Mouse (Mus musculus) CH12F3 (cell line): Measurements from ENCODE around the gene Fam124a.
"Not testable (repeated sequence)": the region's sequence is repeated elsewhere in the genome, so short reads cannot be mapped to it uniquely, and the experiment has no call there.

Experiments
- in situ Hi-C: fragments of 300-500 bp; cut with MboI; formaldehyde crosslinking; loops from 2 replicates; pipeline ENCODE4 v1.14.3; 2020; ENCODE audit warnings: low sequenced_read_pairs

Fam124a gene

GRCm38 (mm10) chr14:62555309-62555829 lies at the start of gene Fam124a:
Fam124a (plus strand) TSS chr14:62555737.
- in situ Hi-C loops: no loop called here

- in situ Hi-C loops: no loop called here
Observed at GRCm38 (mm10) chr14:62506261-62506660, 49.3 kb upstream of the Fam124a start.

- in situ Hi-C loops: no loop called here
Observed at GRCm38 (mm10) chr14:62509350-62509749, 46.2 kb upstream of the Fam124a start.

GRCm38 (mm10) chr14:62512845-62513244 lies 42.7 kb upstream of the Fam124a start:
- in situ Hi-C loops: no loop called here

GRCm38 (mm10) chr14:62530951-62531350 lies 24.6 kb upstream of the Fam124a start:
- in situ Hi-C loops: no loop called here

GRCm38 (mm10) chr14:62536127-62536526 lies 19.4 kb upstream of the Fam124a start:
- in situ Hi-C loops: no loop called here

GRCm38 (mm10) chr14:62536988-62537387 lies 18.5 kb upstream of the Fam124a start:
- in situ Hi-C loops: no loop called here

- in situ Hi-C loops: no loop called here
Observed at GRCm38 (mm10) chr14:62539834-62540233, 15.7 kb upstream of the Fam124a start.

GRCm38 (mm10) chr14:62541751-62542150 lies 13.8 kb upstream of the Fam124a start:
- in situ Hi-C loops: no loop called here

GRCm38 (mm10) chr14:62546296-62546695 lies 9.2 kb upstream of the Fam124a start:
- in situ Hi-C loops: no loop called here

GRCm38 (mm10) chr14:62546746-62547145 lies 8.8 kb upstream of the Fam124a start:
- in situ Hi-C loops: no loop called here

- in situ Hi-C loops: no loop called here
Observed at GRCm38 (mm10) chr14:62550121-62550520, 5.4 kb upstream of the Fam124a start.

GRCm38 (mm10) chr14:62552771-62553170 lies 2.8 kb upstream of the Fam124a start:
- in situ Hi-C loops: no loop called here

- in situ Hi-C loops: no loop called here
Observed at GRCm38 (mm10) chr14:62553786-62554185, 1.8 kb upstream of the Fam124a start.

- in situ Hi-C loops: no loop called here
Observed at GRCm38 (mm10) chr14:62555840-62556810, 588 bp downstream of the Fam124a start.

- in situ Hi-C loops: no loop called here
Observed at GRCm38 (mm10) chr14:62557111-62557510, 1.6 kb downstream of the Fam124a start.

GRCm38 (mm10) chr14:62561875-62562748 lies 6.6 kb downstream of the Fam124a start:
- in situ Hi-C loops: no loop called here

GRCm38 (mm10) chr14:62563679-62564078 lies 8.1 kb downstream of the Fam124a start:
- in situ Hi-C loops: no loop called here

GRCm38 (mm10) chr14:62566821-62567220 lies 11.3 kb downstream of the Fam124a start, which contains the start of gene Gm4131:
Gm4131 (minus strand) TSS chr14:62566921.
- in situ Hi-C loops: not testable (repeated sequence)

GRCm38 (mm10) chr14:62569463-62569862 lies 13.9 kb downstream of the Fam124a start:
- in situ Hi-C loops: no loop called here

- in situ Hi-C loops: no loop called here
Observed at GRCm38 (mm10) chr14:62570299-62570698, 14.8 kb downstream of the Fam124a start.
